Mouse (Mus musculus) lung, embryonic 15.5 days (tissue): ENCODE data around the gene Uox. TPM values are rescaled to one million over a fixed set of nuclear protein-coding genes. Genes with fewer than 3 reads are reported as not detected.

ENCODE experiments used
- ATAC-seq: fragments of 200-750 bp; cut with Nextera tagmentation; 2 replicates; pipeline ENCODE4 v1.8.0; 2017; ENCODE audit warnings: moderate number of reproducible peaks, borderline replicate concordance; ENCODE audit not compliant: low FRiP score, low TSS enrichment; ENCODE audit errors: extremely low read depth
- H3K27ac ChIP-seq: fragments of 300-500 bp; sonication (generic); 2 replicates; pipeline ENCODE4 v1.5.1; 2015; ENCODE audit warnings: moderate library complexity, mild to moderate bottlenecking, inconsistent platforms
- H3K27me3 ChIP-seq: fragments of 300-500 bp; sonication (generic); 2 replicates; pipeline ENCODE4 v1.6.1; 2015; ENCODE audit warnings: inconsistent platforms
- H3K36me3 ChIP-seq: fragments of 300-500 bp; sonication (generic); 2 replicates; pipeline ENCODE4 v1.6.1; 2015; ENCODE audit warnings: inconsistent platforms
- H3K4me1 ChIP-seq: fragments of 300-500 bp; sonication (generic); 2 replicates; pipeline ENCODE4 v1.6.1; 2015; ENCODE audit warnings: inconsistent platforms
- H3K4me2 ChIP-seq: fragments of 300-500 bp; sonication (generic); 2 replicates; pipeline ENCODE4 v1.6.1; 2015; ENCODE audit warnings: inconsistent platforms, mild to moderate bottlenecking, moderate library complexity
- H3K4me3 ChIP-seq: fragments of 300-500 bp; sonication (generic); 2 replicates; pipeline ENCODE4 v1.5.1; 2015; ENCODE audit warnings: mild to moderate bottlenecking, inconsistent platforms
- H3K9ac ChIP-seq: fragments of 300-500 bp; sonication (generic); 2 replicates; pipeline ENCODE4 v1.6.1; 2015; ENCODE audit warnings: inconsistent platforms
- H3K9me3 ChIP-seq: fragments of 300-500 bp; sonication (generic); 2 replicates; pipeline ENCODE4 v1.6.1; 2016; ENCODE audit warnings: inconsistent platforms
- WGBS: fragments of 180-500 bp; shearing (Covaris S2); methylation state at CpG from one replicate; pipeline ENCODE4 v1.1.7; 2015; 5-methylcytosine and 5-hydroxymethylcytosine counted together
- polyA plus RNA-seq: library from polyadenylated mRNA; unstranded; fragments of >200 nt; fragmentation: Nextera tagmentation; extraction: Ambion mirVana; gene quantifications from 2 replicates; pipeline ENCODE4 v1.2.1, GENCODE M21; 2015

Uox gene
- polyA plus RNA-seq, 1 experiment from 2014 or later: 0.12 TPM

GRCm38 (mm10) chr3:146589523-146589922, 19.3 kb downstream of the Uox start:
- H3K36me3 ChIP-seq: no peaks in the 10 kb centered on the region
- no peaks in the 10 kb centered on the region for H3K27me3 ChIP-seq
- no peaks in the 10 kb centered on the region for H3K4me1 ChIP-seq
- no peak overlapping the region for H3K4me2 ChIP-seq
- no peak overlapping the region for H3K9ac ChIP-seq
- no peaks in the 10 kb centered on the region for H3K9me3 ChIP-seq
- 78% methylated on average over 6 of the region's 6 CpGs for WGBS
- H3K4me3 ChIP-seq: no peak overlapping the region
- no peak for ATAC-seq
- no peak overlapping the region for H3K27ac ChIP-seq

- Histone ChIP-seq H3K27ac (no peak overlapping the region), H3K4me2 (no peak overlapping the region), H3K9ac (no peak overlapping the region), H3K4me3 (no peak overlapping the region), H3K4me1 (no peaks in the 10 kb centered on the region), H3K36me3 (no peaks in the 10 kb centered on the region), H3K27me3 (no peaks in the 10 kb centered on the region), H3K9me3 (no peaks in the 10 kb centered on the region)
- 65% methylated on average over 7 of the region's 7 CpGs for WGBS
- ATAC-seq: no peak
These were observed 20.9 kb downstream of the Uox start for GRCm38 (mm10) chr3:146591159-146591558.

- Histone ChIP-seq H3K9me3 (no peaks in the 10 kb centered on the region), H3K36me3 (no peaks in the 10 kb centered on the region), H3K27ac (no peak overlapping the region), H3K27me3 (no peaks in the 10 kb centered on the region), H3K4me1 (no peaks in the 10 kb centered on the region), H3K4me2 (no peak overlapping the region), H3K9ac (no peak overlapping the region), H3K4me3 (no peak overlapping the region)
- no peak for ATAC-seq
- WGBS: 54% methylated on average over 2 of the region's 2 CpGs
These were observed 21.4 kb downstream of the Uox start for GRCm38 (mm10) chr3:146591601-146592000.

GRCm38 (mm10) chr3:146595440-146595839, 25.2 kb downstream of the Uox start:
- H3K27ac ChIP-seq: no peak overlapping the region
- no peaks in the 10 kb centered on the region for H3K36me3 ChIP-seq
- H3K9ac ChIP-seq: no peak overlapping the region
- no peaks in the 10 kb centered on the region for H3K27me3 ChIP-seq
- H3K4me1 ChIP-seq: peaks cover 3% of the 10 kb centered on the region; the same call in 1 of the 2 replicates
- ATAC-seq: no peak
- no peak overlapping the region for H3K4me3 ChIP-seq
- 73% methylated on average over 6 of the region's 6 CpGs for WGBS
- H3K9me3 ChIP-seq: no peaks in the 10 kb centered on the region
- no peak overlapping the region for H3K4me2 ChIP-seq

GRCm38 (mm10) chr3:146596387-146596786, 26.2 kb downstream of the Uox start:
- H3K4me1 ChIP-seq: peaks cover 3% of the 10 kb centered on the region; the same call in 1 of the 2 replicates
- H3K4me3 ChIP-seq: no peak overlapping the region
- no peaks in the 10 kb centered on the region for H3K27me3 ChIP-seq
- H3K27ac ChIP-seq: no peak overlapping the region
- no peaks in the 10 kb centered on the region for H3K9me3 ChIP-seq
- no peak overlapping the region for H3K4me2 ChIP-seq
- H3K36me3 ChIP-seq: no peaks in the 10 kb centered on the region
- no peak overlapping the region for H3K9ac ChIP-seq
- ATAC-seq: no peak
- WGBS: 78% methylated on average over 8 of the region's 8 CpGs

- Histone ChIP-seq H3K27ac (no peak overlapping the region), H3K36me3 (no peaks in the 10 kb centered on the region), H3K9me3 (no peaks in the 10 kb centered on the region), H3K9ac (no peak overlapping the region), H3K4me3 (no peak overlapping the region), H3K27me3 (no peaks in the 10 kb centered on the region), H3K4me1 (peaks cover 3% of the 10 kb centered on the region; the same call in 1 of the 2 replicates), H3K4me2 (no peak overlapping the region)
- no peak for ATAC-seq
- WGBS: 89% methylated on average over 7 of the region's 7 CpGs
These were observed 26.6 kb downstream of the Uox start for GRCm38 (mm10) chr3:146596864-146597263.

GRCm38 (mm10) chr3:146598411-146598810, 28.2 kb downstream of the Uox start:
- Histone ChIP-seq H3K27me3 (no peaks in the 10 kb centered on the region), H3K27ac (no peak overlapping the region), H3K4me3 (no peak overlapping the region), H3K9me3 (no peaks in the 10 kb centered on the region), H3K4me1 (peaks cover 3% of the 10 kb centered on the region; the same call in 1 of the 2 replicates), H3K4me2 (0 out of 2 replicates have a peak overlapping the region, but pooled peaks have one; percentile 1), H3K36me3 (no peaks in the 10 kb centered on the region), H3K9ac (no peak overlapping the region)
- no peak; the same call in 1 of the 2 replicates for ATAC-seq
- 33% methylated on average over 6 of the region's 6 CpGs for WGBS

GRCm38 (mm10) chr3:146599198-146599900, 29.1 kb downstream of the Uox start:
- no peak for ATAC-seq
- Histone ChIP-seq H3K36me3 (no peaks in the 10 kb centered on the region), H3K4me2 (no peak overlapping the region), H3K27ac (no peak overlapping the region), H3K4me1 (peaks cover 3% of the 10 kb centered on the region; the same call in 1 of the 2 replicates), H3K27me3 (no peaks in the 10 kb centered on the region), H3K9me3 (no peaks in the 10 kb centered on the region), H3K4me3 (no peak overlapping the region), H3K9ac (no peak overlapping the region)
- 72% methylated on average over 6 of the region's 6 CpGs for WGBS

- ATAC-seq: no peak
- H3K27ac ChIP-seq: no peak overlapping the region
These were observed 31.0 kb downstream of the Uox start for GRCm38 (mm10) chr3:146601205-146601604.

GRCm38 (mm10) chr3:146602531-146602930, 32.3 kb downstream of the Uox start:
- H3K9me3 ChIP-seq: no peaks in the 10 kb centered on the region
- WGBS: 74% methylated on average over 3 of the region's 3 CpGs
- H3K36me3 ChIP-seq: no peaks in the 10 kb centered on the region
- H3K4me3 ChIP-seq: no peak overlapping the region
- H3K27me3 ChIP-seq: no peaks in the 10 kb centered on the region
- no peak for ATAC-seq
- H3K9ac ChIP-seq: no peak overlapping the region
- H3K4me2 ChIP-seq: no peak overlapping the region
- no peak overlapping the region for H3K27ac ChIP-seq
- peaks cover 3% of the 10 kb centered on the region; the same call in 1 of the 2 replicates for H3K4me1 ChIP-seq

More at GRCm38 (mm10) chr3:146601205-146601604, 31.0 kb downstream of the Uox start:
- H3K36me3 ChIP-seq: no peaks in the 10 kb centered on the region
- no peak overlapping the region for H3K4me2 ChIP-seq
- no peaks in the 10 kb centered on the region for H3K27me3 ChIP-seq
- H3K4me1 ChIP-seq: peaks cover 3% of the 10 kb centered on the region; the same call in 1 of the 2 replicates
- no peak overlapping the region for H3K4me3 ChIP-seq
- no peak overlapping the region for H3K9ac ChIP-seq
- WGBS: 66% methylated on average over 2 of the region's 2 CpGs
- H3K9me3 ChIP-seq: no peaks in the 10 kb centered on the region

GRCm38 (mm10) chr3:146604647-146605046, 34.4 kb downstream of the Uox start:
- ATAC-seq: no peak
- no peak overlapping the region for H3K4me3 ChIP-seq
- no peaks in the 10 kb centered on the region for H3K36me3 ChIP-seq
- no peak overlapping the region for H3K27ac ChIP-seq
- H3K27me3 ChIP-seq: no peaks in the 10 kb centered on the region
- no peaks in the 10 kb centered on the region for H3K4me1 ChIP-seq
- no peaks in the 10 kb centered on the region for H3K9me3 ChIP-seq
- WGBS: 74% methylated on average over 9 of the region's 9 CpGs
- no peak overlapping the region for H3K4me2 ChIP-seq
- H3K9ac ChIP-seq: no peak overlapping the region

- Histone ChIP-seq H3K9ac (no peak overlapping the region), H3K4me3 (no peak overlapping the region), H3K4me1 (no peaks in the 10 kb centered on the region), H3K9me3 (no peaks in the 10 kb centered on the region), H3K4me2 (no peak overlapping the region), H3K27ac (no peak overlapping the region), H3K36me3 (no peaks in the 10 kb centered on the region), H3K27me3 (no peaks in the 10 kb centered on the region)
- no peak for ATAC-seq
- WGBS: 18% methylated on average over 1 of the region's 1 CpGs
These were observed 37.1 kb downstream of the Uox start for GRCm38 (mm10) chr3:146607368-146607767.
